Mouse (Mus musculus): ENCODE measurements around the gene Gab1. TPM values are rescaled to one million over a fixed set of nuclear protein-coding genes. Genes with fewer than 3 reads are reported as not detected.

The Gab1 gene
- polyA plus RNA-seq, 1 experiment from 2014 or later: 26.6 TPM

DNA sequence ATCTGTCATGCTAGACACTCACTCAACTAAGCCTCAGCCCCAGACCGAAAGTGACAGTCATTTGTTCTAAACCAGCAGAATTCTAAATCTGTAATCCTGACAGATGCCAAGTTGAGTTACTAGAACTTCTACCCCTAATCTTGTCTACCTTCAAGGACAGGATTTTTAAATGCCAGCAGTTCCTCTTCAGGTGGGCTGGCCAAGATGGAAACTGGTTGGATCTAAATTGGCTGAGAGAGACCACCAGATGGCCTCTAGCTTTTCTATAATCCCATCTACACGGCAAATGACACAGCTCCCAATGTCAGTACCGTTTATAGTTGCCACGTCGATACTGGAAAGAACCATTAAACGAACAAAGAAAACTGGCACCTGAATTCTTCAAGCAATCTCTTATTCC lies 8.9 kb downstream of the Gab1 start:
- Histone ChIP-seq H3K4me3 (no peak overlapping the region), H3K4me2 (peak overlapping the region; percentile 68; the same call in 1 of the 2 replicates), H3K36me3 (peaks cover 5% of the 10 kb centered on the region), H3K27ac (replicated peaks) (peak overlapping the region; percentile 94), H3K9me3 (no peaks in the 10 kb centered on the region), H3K4me1 (peaks cover 86% of the 10 kb centered on the region), H3K27me3 (replicated peaks) (no peaks in the 10 kb centered on the region), H3K9ac (no peak overlapping the region; the same call in 1 of the 2 replicates)
- no peak for ATAC-seq (ENCODE audit: extremely low read depth, insufficient number of reproducible peaks, low FRiP score, low TSS enrichment)
- WGBS: 79% methylated on average over 6 of the region's 6 CpGs

DNA sequence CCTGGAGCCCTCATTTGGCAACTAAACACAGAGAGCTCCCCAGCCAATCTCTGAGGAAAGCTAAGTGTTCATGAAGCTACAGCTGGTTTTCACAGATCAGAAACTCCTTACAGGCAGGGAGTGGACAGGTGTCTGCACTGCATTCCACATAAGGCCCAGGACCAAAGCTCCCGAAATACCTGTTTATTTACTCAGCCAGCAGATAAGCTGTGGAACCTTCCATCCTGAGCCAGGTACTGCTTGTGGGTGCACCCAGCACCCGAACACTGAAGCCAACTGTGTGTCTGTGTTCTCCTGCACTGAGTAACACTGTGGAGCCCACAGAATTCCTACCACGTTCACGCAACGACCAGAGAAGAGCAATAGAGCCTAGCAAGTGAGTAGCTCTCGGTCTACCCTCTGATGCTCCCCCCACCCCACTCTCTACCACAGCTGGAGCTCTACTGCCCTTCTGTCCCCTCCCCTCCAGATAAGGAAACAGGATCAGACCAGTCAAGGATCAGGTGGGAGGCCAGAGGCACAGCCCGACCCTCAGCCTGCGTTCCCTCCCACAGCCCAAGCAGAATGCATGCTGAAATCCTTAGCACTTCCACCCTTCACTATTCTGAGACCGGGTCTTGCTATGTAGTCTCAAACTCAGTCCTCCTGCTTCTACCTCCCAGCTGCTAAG lies 9.6 kb downstream of the Gab1 start:
- H3K27ac ChIP-seq (replicated peaks): peak overlapping the region; percentile 94
- WGBS: 22% methylated on average over 9 of the region's 9 CpGs
- peaks cover 93% of the 10 kb centered on the region for H3K4me1 ChIP-seq
- peak overlapping the region; percentile 75 for H3K9ac ChIP-seq
- no peaks in the 10 kb centered on the region for H3K27me3 ChIP-seq (replicated peaks)
- H3K4me2 ChIP-seq: peak overlapping the region; percentile 68
- peaks cover 5% of the 10 kb centered on the region for H3K36me3 ChIP-seq
- peak overlapping the region; percentile 5; the same call in 1 of the 2 replicates for H3K4me3 ChIP-seq
- peak; percentile 28; the same call in 1 of the 2 replicates for ATAC-seq (ENCODE audit: extremely low read depth, insufficient number of reproducible peaks, low FRiP score, low TSS enrichment)
- no peaks in the 10 kb centered on the region for H3K9me3 ChIP-seq

DNA sequence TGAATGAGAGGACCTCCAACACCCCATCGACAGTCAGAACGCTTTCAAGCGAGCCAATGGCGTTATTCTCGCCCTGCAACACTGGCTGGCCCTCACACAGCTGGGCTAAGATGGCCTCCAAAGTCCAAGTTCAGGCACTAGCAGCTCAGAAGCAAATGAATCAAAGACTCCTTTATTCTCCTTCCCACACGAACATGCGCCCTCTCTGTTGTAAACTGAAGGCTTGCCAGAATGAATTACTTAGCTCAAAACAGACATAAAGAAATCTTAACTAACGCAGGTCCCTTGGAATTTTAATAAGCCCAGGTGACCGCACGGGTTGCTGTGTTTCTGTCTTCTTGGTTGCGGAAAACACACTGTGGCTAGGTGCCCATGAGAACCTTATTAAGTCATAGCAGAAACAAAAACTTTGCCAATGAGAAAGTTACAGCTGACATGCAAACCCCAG lies 10.4 kb downstream of the Gab1 start:
- Histone ChIP-seq H3K36me3 (peaks cover 6% of the 10 kb centered on the region), H3K27ac (replicated peaks) (peak overlapping the region; percentile 94), H3K4me2 (peak overlapping the region; percentile 68), H3K4me3 (no peak overlapping the region), H3K9ac (peak overlapping the region; percentile 75), H3K9me3 (no peaks in the 10 kb centered on the region), H3K4me1 (peaks cover 95% of the 10 kb centered on the region), H3K27me3 (replicated peaks) (no peaks in the 10 kb centered on the region)
- no peak for ATAC-seq (ENCODE audit: extremely low read depth, insufficient number of reproducible peaks, low FRiP score, low TSS enrichment)
- WGBS: 57% methylated on average over 11 of the region's 11 CpGs

DNA sequence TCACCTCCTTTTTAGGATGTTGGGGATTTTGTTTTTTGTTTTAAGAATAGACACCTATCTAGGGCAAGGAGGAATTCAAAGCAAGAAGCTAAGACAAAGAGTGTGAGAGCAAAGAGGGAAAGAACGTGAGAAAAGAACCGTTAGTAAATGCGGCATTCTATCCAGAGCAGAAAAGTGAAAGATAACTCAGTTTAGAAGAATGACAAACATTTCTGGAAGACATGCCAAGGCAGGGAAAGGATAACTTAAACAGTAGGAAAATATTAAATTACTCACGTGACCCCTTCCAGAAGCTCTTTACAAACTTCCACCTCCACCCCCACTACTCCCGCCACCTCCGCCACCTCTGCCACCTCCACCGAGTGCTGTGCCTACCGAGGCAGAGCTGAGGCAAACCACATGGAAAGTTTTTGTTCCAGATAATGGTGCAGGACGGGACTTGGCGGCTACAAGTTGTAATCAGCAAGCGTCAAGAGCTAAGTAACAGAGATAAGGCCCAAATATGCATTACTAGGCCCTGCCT lies 11.5 kb downstream of the Gab1 start:
- 8% methylated on average over 11 of the region's 11 CpGs for WGBS
- H3K4me3 ChIP-seq: peak overlapping the region; percentile 45
- H3K9ac ChIP-seq: peak overlapping the region; percentile 74
- peaks cover 13% of the 10 kb centered on the region for H3K36me3 ChIP-seq
- no peaks in the 10 kb centered on the region for H3K27me3 ChIP-seq (replicated peaks)
- no peaks in the 10 kb centered on the region for H3K9me3 ChIP-seq
- H3K4me2 ChIP-seq: peak overlapping the region; percentile 68
- peak overlapping the region; percentile 94 for H3K27ac ChIP-seq (replicated peaks)
- peaks cover 90% of the 10 kb centered on the region for H3K4me1 ChIP-seq
- ATAC-seq (ENCODE audit: extremely low read depth, insufficient number of reproducible peaks, low FRiP score, low TSS enrichment): no peak

DNA sequence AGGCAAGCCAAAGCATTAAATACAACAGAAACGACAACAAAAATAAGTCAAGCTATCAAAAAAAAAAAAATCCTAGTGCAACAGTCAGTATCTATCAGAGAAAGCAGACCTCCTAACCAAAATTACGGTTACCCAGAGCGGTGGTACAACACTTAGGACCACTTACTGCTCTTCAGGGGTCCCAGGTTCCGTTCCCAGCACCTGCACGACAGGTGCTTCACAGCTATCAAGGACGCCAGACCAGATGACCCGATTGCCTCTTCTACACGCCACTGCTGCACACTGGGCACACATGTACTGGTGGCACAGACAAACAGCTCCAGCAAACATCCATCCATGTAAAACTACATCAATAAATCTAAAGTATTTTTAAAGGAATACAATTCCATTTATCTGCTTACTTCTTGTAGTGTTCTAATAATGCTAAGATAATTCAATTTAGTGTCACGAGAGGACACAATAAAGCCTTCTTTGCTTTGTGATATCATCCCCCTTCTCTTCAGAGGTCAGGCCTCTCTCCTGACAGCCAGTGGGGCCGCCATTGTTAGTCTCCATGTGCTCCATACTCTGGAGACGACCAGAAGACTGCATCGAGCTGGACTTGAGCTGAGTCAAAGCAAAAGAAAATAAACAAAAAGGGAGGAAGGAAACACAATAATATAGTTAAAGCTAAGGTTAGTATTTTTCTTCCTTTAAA lies 12.2 kb downstream of the Gab1 start:
- Histone ChIP-seq H3K36me3 (peaks cover 16% of the 10 kb centered on the region), H3K27ac (replicated peaks) (peak overlapping the region; percentile 94), H3K9ac (peak overlapping the region; percentile 74), H3K27me3 (replicated peaks) (no peaks in the 10 kb centered on the region), H3K9me3 (no peaks in the 10 kb centered on the region), H3K4me1 (peaks cover 90% of the 10 kb centered on the region), H3K4me2 (peak overlapping the region; percentile 68), H3K4me3 (peak overlapping the region; percentile 45)
- 63% methylated on average over 12 of the region's 12 CpGs for WGBS
- ATAC-seq (ENCODE audit: extremely low read depth, insufficient number of reproducible peaks, low FRiP score, low TSS enrichment): no peak

DNA sequence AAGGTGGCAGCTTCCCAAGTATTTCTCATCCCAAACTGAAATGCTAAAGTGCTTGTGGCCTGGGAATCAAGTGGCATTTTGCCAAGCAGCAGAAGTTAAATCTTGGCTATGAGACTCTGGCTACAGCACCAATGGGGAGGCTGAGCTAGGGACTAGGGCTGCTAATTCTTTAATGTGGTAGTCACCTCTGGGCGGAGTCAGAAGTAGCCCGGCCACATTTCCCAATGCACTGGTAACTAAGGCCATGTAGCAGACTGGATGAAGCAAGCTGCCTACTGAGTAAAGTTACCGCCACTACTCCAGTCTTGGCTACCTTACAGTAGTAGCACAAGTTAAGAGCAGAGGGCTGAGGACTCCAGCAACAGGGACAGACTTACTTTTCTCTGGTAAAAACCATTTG lies 12.7 kb downstream of the Gab1 start:
- 53% methylated on average over 3 of the region's 3 CpGs for WGBS
- Histone ChIP-seq H3K27me3 (replicated peaks) (no peaks in the 10 kb centered on the region), H3K4me2 (peak overlapping the region; percentile 68), H3K9ac (peak overlapping the region; percentile 74; the same call in 1 of the 2 replicates), H3K4me3 (peak overlapping the region; percentile 45), H3K36me3 (peaks cover 20% of the 10 kb centered on the region), H3K27ac (replicated peaks) (peak overlapping the region; percentile 94), H3K9me3 (no peaks in the 10 kb centered on the region), H3K4me1 (peaks cover 88% of the 10 kb centered on the region)
- no peak for ATAC-seq (ENCODE audit: extremely low read depth, insufficient number of reproducible peaks, low FRiP score, low TSS enrichment)

DNA sequence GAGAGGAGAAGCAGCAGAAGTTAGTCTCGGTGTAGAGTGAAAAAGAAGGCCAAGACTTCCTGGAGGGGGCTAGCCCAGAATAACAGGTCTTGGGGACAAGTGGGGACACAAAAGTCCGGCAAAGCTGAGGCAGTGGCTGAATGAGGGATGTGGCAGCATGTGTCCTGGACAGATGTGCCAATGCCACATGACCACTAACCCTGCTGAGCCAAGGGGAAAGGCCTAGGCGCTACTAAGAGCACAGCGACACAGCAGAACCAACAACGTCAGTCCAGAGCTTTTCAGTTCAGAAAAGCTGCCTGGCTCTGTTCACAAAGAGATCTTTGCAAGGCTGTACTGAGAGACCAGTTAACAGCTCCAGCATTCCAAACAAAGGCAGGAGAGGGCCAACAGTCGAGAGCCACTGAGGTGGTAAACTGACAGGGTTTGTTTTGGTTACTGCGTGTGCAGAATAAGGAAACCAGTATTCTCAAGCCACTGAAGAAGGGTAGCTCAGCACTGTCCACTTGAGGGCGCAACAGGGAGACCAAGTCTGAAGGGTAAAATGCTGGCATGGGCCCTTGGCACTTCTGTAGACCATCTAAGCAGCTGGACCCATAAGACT lies 15.0 kb downstream of the Gab1 start:
- peak overlapping the region; percentile 94 for H3K27ac ChIP-seq (replicated peaks)
- no peaks in the 10 kb centered on the region for H3K27me3 ChIP-seq (replicated peaks)
- no peak overlapping the region for H3K9ac ChIP-seq
- peaks cover 86% of the 10 kb centered on the region for H3K4me1 ChIP-seq
- H3K36me3 ChIP-seq: peaks cover 25% of the 10 kb centered on the region
- no peak for ATAC-seq (ENCODE audit: extremely low read depth, insufficient number of reproducible peaks, low FRiP score, low TSS enrichment)
- H3K4me3 ChIP-seq: no peak overlapping the region
- H3K4me2 ChIP-seq: no peak overlapping the region
- WGBS: 65% methylated on average over 8 of the region's 8 CpGs
- no peaks in the 10 kb centered on the region for H3K9me3 ChIP-seq

DNA sequence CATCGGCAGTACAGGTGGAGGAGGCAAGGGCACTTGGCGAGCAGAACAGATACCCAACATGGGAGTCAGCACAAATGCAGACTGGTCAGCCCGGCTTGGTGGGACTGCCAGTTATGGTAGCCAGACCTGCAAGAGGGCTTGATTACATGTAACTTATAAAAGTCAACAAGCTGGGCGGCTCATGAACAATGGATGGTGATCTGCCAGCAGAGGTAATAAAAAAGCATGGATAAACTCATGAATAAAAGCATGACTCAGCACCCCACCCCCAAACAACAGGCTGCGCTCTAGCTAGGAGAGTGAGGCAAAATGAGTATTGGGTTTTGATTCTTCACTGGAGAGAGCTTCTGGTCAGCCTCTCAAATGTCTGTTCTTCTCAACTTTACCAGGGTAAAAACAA lies 16.9 kb downstream of the Gab1 start:
- Histone ChIP-seq H3K4me3 (no peak overlapping the region), H3K27ac (replicated peaks) (no peak overlapping the region), H3K9ac (0 out of 2 replicates have a peak overlapping the region, but pooled peaks have one; percentile 0), H3K4me2 (no peak overlapping the region), H3K36me3 (peaks cover 38% of the 10 kb centered on the region), H3K4me1 (peaks cover 73% of the 10 kb centered on the region), H3K9me3 (no peaks in the 10 kb centered on the region), H3K27me3 (replicated peaks) (no peaks in the 10 kb centered on the region)
- 78% methylated on average over 5 of the region's 5 CpGs for WGBS
- ATAC-seq (ENCODE audit: extremely low read depth, insufficient number of reproducible peaks, low FRiP score, low TSS enrichment): no peak

DNA sequence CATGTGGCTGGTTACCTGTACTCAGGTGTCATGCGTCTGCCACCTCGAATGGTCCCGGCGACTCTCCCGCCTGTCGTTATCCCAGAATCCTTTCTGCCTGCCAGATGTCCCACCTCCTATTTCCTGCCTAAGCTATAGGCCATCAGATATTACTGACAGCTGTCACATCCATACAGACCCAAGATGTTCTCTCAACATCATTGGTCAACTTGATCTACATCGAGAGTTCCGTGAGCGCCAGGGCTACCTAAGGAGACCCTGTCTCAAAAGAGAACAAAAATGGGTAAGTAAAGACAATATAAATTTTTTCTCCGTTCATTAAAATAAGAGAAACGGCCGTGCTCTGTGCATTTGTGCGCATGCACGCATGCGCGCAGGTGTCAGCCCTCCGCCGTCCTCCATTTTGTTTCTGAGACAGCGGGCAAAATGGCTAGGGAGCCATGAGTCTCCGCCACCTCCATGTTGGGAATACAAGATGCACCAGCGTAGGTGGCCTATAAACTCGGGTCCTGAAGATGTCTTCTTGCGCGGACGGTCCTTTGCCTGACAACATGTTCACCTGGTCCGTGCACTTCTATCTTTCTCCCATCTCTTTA lies 21.0 kb downstream of the Gab1 start:
- Histone ChIP-seq H3K36me3 (peaks cover 32% of the 10 kb centered on the region), H3K27ac (replicated peaks) (no peak overlapping the region), H3K27me3 (replicated peaks) (no peaks in the 10 kb centered on the region), H3K4me2 (no peak overlapping the region), H3K9ac (no peak overlapping the region), H3K4me1 (peaks cover 65% of the 10 kb centered on the region), H3K4me3 (no peak overlapping the region), H3K9me3 (no peaks in the 10 kb centered on the region; the same call in 1 of the 2 replicates)
- WGBS: 94% methylated on average over 26 of the region's 26 CpGs
- no peak for ATAC-seq (ENCODE audit: extremely low read depth, insufficient number of reproducible peaks, low FRiP score, low TSS enrichment)

DNA sequence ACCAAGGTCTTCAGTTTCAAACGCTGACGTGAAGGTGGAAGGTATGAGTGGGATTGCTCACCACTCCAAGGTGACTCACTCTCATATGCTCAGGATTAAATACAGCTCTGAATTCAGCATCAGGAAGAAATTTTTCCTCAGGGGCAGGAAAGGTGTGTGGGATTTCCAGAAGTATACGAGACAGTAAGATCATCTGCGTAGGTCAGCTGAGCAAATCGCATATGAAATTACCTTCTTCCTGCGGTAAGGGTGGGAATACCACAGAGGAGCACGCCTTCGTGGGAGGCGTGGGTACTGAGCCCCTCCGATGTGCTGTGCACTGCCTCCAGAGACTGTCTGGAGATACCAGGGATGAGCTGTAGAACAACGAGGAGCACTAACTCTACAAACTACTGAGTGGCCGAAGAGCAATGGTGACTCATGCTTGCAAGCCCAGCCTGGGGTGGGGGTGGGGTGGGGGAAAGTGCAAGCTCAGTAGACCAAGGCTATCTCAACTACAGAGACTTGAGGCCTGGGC lies 22.4 kb downstream of the Gab1 start:
- 55% methylated on average over 12 of the region's 12 CpGs for WGBS
- H3K4me2 ChIP-seq: peak overlapping the region; percentile 21; the same call in 1 of the 2 replicates

More for the DNA sequence above, 22.4 kb downstream of the Gab1 start:
- Histone ChIP-seq H3K9ac (no peak overlapping the region), H3K27ac (replicated peaks) (peak overlapping the region; percentile 55), H3K36me3 (peaks cover 26% of the 10 kb centered on the region), H3K4me3 (no peak overlapping the region), H3K4me1 (peaks cover 70% of the 10 kb centered on the region), H3K9me3 (no peaks in the 10 kb centered on the region; the same call in 1 of the 2 replicates), H3K27me3 (replicated peaks) (no peaks in the 10 kb centered on the region)
- ATAC-seq (ENCODE audit: extremely low read depth, insufficient number of reproducible peaks, low FRiP score, low TSS enrichment): no peak

All from heart, embryonic 13.5 days (tissue).